Mouse (Mus musculus): ENCODE results near the gene Insig2. TPM values are rescaled to one million over a fixed set of nuclear protein-coding genes. Genes with fewer than 3 reads are reported as not detected.

Gene Insig2
- polyA plus RNA-seq, 1 experiment from 2014 or later, result 46.3 TPM

- Histone ChIP-seq H3K4me2 (ENCODE audit: low read length) (no peak overlapping the region), H3K36me3 (ENCODE audit: control insufficient read depth, insufficient read depth) (no peaks in the 10 kb centered on the region)
- ATAC-seq, result no peak
Observed at GRCm38 (mm10) chr1:121329391-121329790, 3.0 kb downstream of the Insig2 start.

GRCm38 (mm10) chr1:121328193-121328555 is 4.2 kb downstream of the Insig2 start:
- Histone ChIP-seq H3K9ac (replicated peaks; ENCODE audit: low read depth, low read length) (peak overlapping the region; percentile 88), H3K9me3 (ENCODE audit: control insufficient read depth, low read length) (no peaks in the 10 kb centered on the region), H3K4me1 (replicated peaks; ENCODE audit: control insufficient read depth, insufficient read depth, low read length) (peaks cover 21% of the 10 kb centered on the region), H3K4me3 (replicated peaks; ENCODE audit: low read length) (peak overlapping the region; percentile 83), H3K4me2 (ENCODE audit: low read length) (peak overlapping the region; percentile 96), H3K36me3 (ENCODE audit: control insufficient read depth, insufficient read depth) (no peaks in the 10 kb centered on the region), H3K27ac (ENCODE audit: low read length) (peak overlapping the region; percentile 93), H3K27me3 (replicated peaks; ENCODE audit: control insufficient read depth, insufficient read depth, low read length) (no peaks in the 10 kb centered on the region)
- peak; percentile 53 for ATAC-seq
- 3% methylated on average over 7 of the region's 7 CpGs for WGBS

More at GRCm38 (mm10) chr1:121329391-121329790, 3.0 kb downstream of the Insig2 start:
- Histone ChIP-seq H3K9me3 (ENCODE audit: control insufficient read depth, low read length) (no peaks in the 10 kb centered on the region), H3K27ac (ENCODE audit: low read length) (no peak overlapping the region), H3K9ac (replicated peaks; ENCODE audit: low read depth, low read length) (no peak overlapping the region), H3K4me3 (replicated peaks; ENCODE audit: low read length) (no peak overlapping the region), H3K27me3 (replicated peaks; ENCODE audit: control insufficient read depth, insufficient read depth, low read length) (no peaks in the 10 kb centered on the region), H3K4me1 (replicated peaks; ENCODE audit: control insufficient read depth, insufficient read depth, low read length) (peaks cover 21% of the 10 kb centered on the region)
- 92% methylated on average over 2 of the region's 2 CpGs for WGBS

GRCm38 (mm10) chr1:121327344-121328192 is 4.8 kb downstream of the Insig2 start:
- peak; percentile 99 for ATAC-seq
- Histone ChIP-seq H3K4me3 (replicated peaks; ENCODE audit: low read length) (peak overlapping the region; percentile 83), H3K4me2 (ENCODE audit: low read length) (peak overlapping the region; percentile 96), H3K36me3 (ENCODE audit: control insufficient read depth, insufficient read depth) (no peaks in the 10 kb centered on the region), H3K27me3 (replicated peaks; ENCODE audit: control insufficient read depth, insufficient read depth, low read length) (no peaks in the 10 kb centered on the region), H3K27ac (ENCODE audit: low read length) (peak overlapping the region; percentile 93), H3K9me3 (ENCODE audit: control insufficient read depth, low read length) (no peaks in the 10 kb centered on the region), H3K4me1 (replicated peaks; ENCODE audit: control insufficient read depth, insufficient read depth, low read length) (peaks cover 21% of the 10 kb centered on the region), H3K9ac (replicated peaks; ENCODE audit: low read depth, low read length) (peak overlapping the region; percentile 88)
- WGBS, result under 1% methylated on average over 55 of the region's 55 CpGs

- no peaks in the 10 kb centered on the region for H3K9me3 ChIP-seq (ENCODE audit: control insufficient read depth, low read length)
- no peak for ATAC-seq
- H3K27ac ChIP-seq (ENCODE audit: low read length), result no peak overlapping the region
- H3K9ac ChIP-seq (replicated peaks; ENCODE audit: low read depth, low read length), result peak overlapping the region; percentile 88
- H3K27me3 ChIP-seq (replicated peaks; ENCODE audit: control insufficient read depth, insufficient read depth, low read length), result no peaks in the 10 kb centered on the region
- H3K4me3 ChIP-seq (replicated peaks; ENCODE audit: low read length), result peak overlapping the region; percentile 83
- peaks cover 21% of the 10 kb centered on the region for H3K4me1 ChIP-seq (replicated peaks; ENCODE audit: control insufficient read depth, insufficient read depth, low read length)
- no peaks in the 10 kb centered on the region for H3K36me3 ChIP-seq (ENCODE audit: control insufficient read depth, insufficient read depth)
- 19% methylated on average over 18 of the region's 18 CpGs for WGBS
- H3K4me2 ChIP-seq (ENCODE audit: low read length), result peak overlapping the region; percentile 63
Observed at GRCm38 (mm10) chr1:121326591-121327343, 5.6 kb downstream of the Insig2 start.

DNA sequence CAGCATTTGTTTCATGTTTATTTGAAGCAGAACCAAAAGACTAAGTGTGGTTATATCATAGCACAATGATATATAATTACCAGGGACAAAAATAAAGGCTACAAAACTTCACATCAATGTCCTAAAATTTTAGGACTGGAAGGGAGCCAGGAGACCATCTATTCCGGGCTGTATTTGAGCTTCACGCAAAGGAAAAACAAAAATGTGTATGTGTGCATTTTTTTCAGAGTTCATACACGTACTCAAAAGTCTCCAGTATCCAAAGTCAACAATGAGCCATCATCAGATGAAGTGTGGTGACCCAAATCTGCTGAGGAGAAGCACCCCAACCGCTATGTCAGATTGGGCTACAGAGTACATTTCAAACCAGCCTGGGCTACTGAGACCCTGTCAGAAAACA is 8.9 kb downstream of the Insig2 start:
- H3K27me3 ChIP-seq (replicated peaks; ENCODE audit: control insufficient read depth, insufficient read depth, low read length), result no peaks in the 10 kb centered on the region
- no peak overlapping the region for H3K4me3 ChIP-seq (replicated peaks; ENCODE audit: low read length)
- no peak overlapping the region for H3K27ac ChIP-seq (ENCODE audit: low read length)
- no peak overlapping the region for H3K4me2 ChIP-seq (ENCODE audit: low read length)
- peaks cover 15% of the 10 kb centered on the region for H3K4me1 ChIP-seq (replicated peaks; ENCODE audit: control insufficient read depth, insufficient read depth, low read length)
- ATAC-seq, result no peak
- WGBS, result 85% methylated on average over 4 of the region's 4 CpGs
- no peaks in the 10 kb centered on the region for H3K36me3 ChIP-seq (ENCODE audit: control insufficient read depth, insufficient read depth)
- no peak overlapping the region for H3K9ac ChIP-seq (replicated peaks; ENCODE audit: low read depth, low read length)
- no peaks in the 10 kb centered on the region for H3K9me3 ChIP-seq (ENCODE audit: control insufficient read depth, low read length)

- Histone ChIP-seq H3K4me1 (replicated peaks; ENCODE audit: control insufficient read depth, insufficient read depth, low read length) (peaks cover 12% of the 10 kb centered on the region), H3K4me2 (ENCODE audit: low read length) (no peak overlapping the region; the same call in 1 of the 2 replicates), H3K9me3 (ENCODE audit: control insufficient read depth, low read length) (no peaks in the 10 kb centered on the region), H3K36me3 (ENCODE audit: control insufficient read depth, insufficient read depth) (peaks cover 9% of the 10 kb centered on the region), H3K27ac (ENCODE audit: low read length) (peak overlapping the region; percentile 92), H3K4me3 (replicated peaks; ENCODE audit: low read length) (no peak overlapping the region), H3K9ac (replicated peaks; ENCODE audit: low read depth, low read length) (0 out of 2 replicates have a peak overlapping the region, but pooled peaks have one; percentile 24), H3K27me3 (replicated peaks; ENCODE audit: control insufficient read depth, insufficient read depth, low read length) (no peaks in the 10 kb centered on the region)
- WGBS, result 26% methylated on average over 3 of the region's 3 CpGs
- peak; percentile 94 for ATAC-seq
Observed at GRCm38 (mm10) chr1:121314766-121315428, 17.5 kb downstream of the Insig2 start.

GRCm38 (mm10) chr1:121313181-121313580 is 19.2 kb downstream of the Insig2 start:
- no peak for ATAC-seq
- no peaks in the 10 kb centered on the region for H3K27me3 ChIP-seq (replicated peaks; ENCODE audit: control insufficient read depth, insufficient read depth, low read length)
- peaks cover 12% of the 10 kb centered on the region for H3K4me1 ChIP-seq (replicated peaks; ENCODE audit: control insufficient read depth, insufficient read depth, low read length)
- WGBS, result 92% methylated on average over 1 of the region's 1 CpGs
- no peak overlapping the region for H3K9ac ChIP-seq (replicated peaks; ENCODE audit: low read depth, low read length)
- no peak overlapping the region for H3K4me2 ChIP-seq (ENCODE audit: low read length)
- peaks cover 9% of the 10 kb centered on the region for H3K36me3 ChIP-seq (ENCODE audit: control insufficient read depth, insufficient read depth)
- no peak overlapping the region for H3K4me3 ChIP-seq (replicated peaks; ENCODE audit: low read length)
- no peaks in the 10 kb centered on the region for H3K9me3 ChIP-seq (ENCODE audit: control insufficient read depth, low read length)
- no peak overlapping the region for H3K27ac ChIP-seq (ENCODE audit: low read length)

- no peak overlapping the region for H3K27ac ChIP-seq (ENCODE audit: low read length)
- H3K27me3 ChIP-seq (replicated peaks; ENCODE audit: control insufficient read depth, insufficient read depth, low read length), result no peaks in the 10 kb centered on the region
- H3K4me2 ChIP-seq (ENCODE audit: low read length), result no peak overlapping the region
- no peak overlapping the region for H3K9ac ChIP-seq (replicated peaks; ENCODE audit: low read depth, low read length)
- WGBS, result 89% methylated on average over 4 of the region's 4 CpGs
- peaks cover 12% of the 10 kb centered on the region for H3K4me1 ChIP-seq (replicated peaks; ENCODE audit: control insufficient read depth, insufficient read depth, low read length)
- peaks cover 9% of the 10 kb centered on the region for H3K36me3 ChIP-seq (ENCODE audit: control insufficient read depth, insufficient read depth)
- no peak overlapping the region for H3K4me3 ChIP-seq (replicated peaks; ENCODE audit: low read length)
- ATAC-seq, result no peak
- H3K9me3 ChIP-seq (ENCODE audit: control insufficient read depth, low read length), result no peaks in the 10 kb centered on the region
Observed at GRCm38 (mm10) chr1:121312326-121312725, 20.1 kb downstream of the Insig2 start.

DNA sequence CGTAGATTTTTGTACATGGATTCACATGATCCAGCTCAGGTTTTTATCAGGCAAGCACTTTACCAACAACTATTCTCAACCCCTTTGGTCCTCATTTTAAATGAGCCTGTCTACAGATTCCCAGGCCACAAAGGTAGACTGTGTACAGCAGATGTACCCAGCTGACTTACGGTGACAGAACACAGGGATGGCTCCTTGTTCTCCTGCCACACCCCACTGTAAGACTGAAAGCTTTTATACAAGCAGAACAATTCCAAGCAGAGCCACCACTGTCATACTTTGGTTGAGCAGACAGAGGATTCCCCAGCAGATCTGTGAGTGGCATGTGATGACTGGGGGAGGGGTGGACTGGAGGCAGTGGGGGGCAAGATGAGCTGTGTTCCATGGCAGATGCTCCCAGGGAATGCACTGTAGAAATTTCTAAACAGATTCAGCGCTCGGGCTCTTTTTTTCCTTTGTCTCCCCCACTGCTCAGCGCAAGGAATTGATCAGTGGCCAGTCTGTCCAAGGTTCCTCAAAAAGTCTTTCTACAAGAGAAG is 35.6 kb downstream of the Insig2 start:
- Histone ChIP-seq H3K4me2 (ENCODE audit: low read length) (no peak overlapping the region), H3K9me3 (ENCODE audit: control insufficient read depth, low read length) (no peaks in the 10 kb centered on the region), H3K4me1 (replicated peaks; ENCODE audit: control insufficient read depth, insufficient read depth, low read length) (no peaks in the 10 kb centered on the region), H3K36me3 (ENCODE audit: control insufficient read depth, insufficient read depth) (no peaks in the 10 kb centered on the region), H3K27me3 (replicated peaks; ENCODE audit: control insufficient read depth, insufficient read depth, low read length) (no peaks in the 10 kb centered on the region), H3K9ac (replicated peaks; ENCODE audit: low read depth, low read length) (no peak overlapping the region), H3K4me3 (replicated peaks; ENCODE audit: low read length) (no peak overlapping the region), H3K27ac (ENCODE audit: low read length) (no peak overlapping the region)
- 85% methylated on average over 5 of the region's 5 CpGs for WGBS
- ATAC-seq, result peak; percentile 52; the same call in 1 of the 2 replicates
